Comparison of ENCODE assay signal across 8 mouse cellular contexts in genomic region chr8:60992910-60993638, GRCm38 (mm10). TPM values are rescaled to one million over a fixed set of nuclear protein-coding genes. Genes with fewer than 3 reads are reported as not detected.
DNase-seq lines count a peak whose midpoint lies in the region; ATAC-seq and TF ChIP-seq lines count a peak whose summit lies in the region.

Gene Nek1, plus strand, starts transcription at chr8:60993195.

- peak within 1 kb of the TSS; percentile 84 for H3K9ac ChIP-seq in heart, embryonic 15.5 days
- peak within 1 kb of the TSS; percentile 77 for H3K9ac ChIP-seq in liver, embryonic 14.5 days (replicated peaks)
- H3K9ac ChIP-seq in neural tube, embryonic 11.5 days (ENCODE audit: low read length) = peak within 1 kb of the TSS; percentile 69
- peak within 1 kb of the TSS; percentile 78 for H3K9ac ChIP-seq in stomach, postnatal 0 days (ENCODE audit: low read length)

- H3K4me1 ChIP-seq in forebrain, embryonic 10.5 days = peaks cover 24% of the 10 kb centered on the region
- peaks cover 8% of the 10 kb centered on the region for H3K4me1 ChIP-seq in heart, embryonic 15.5 days (replicated peaks)
- H3K4me1 ChIP-seq in liver, embryonic 14.5 days (replicated peaks; ENCODE audit: control insufficient read depth in 2 of 2, insufficient read depth in 2 of 2, low read length in 1 of 2) = peaks cover 9 to 15% of the 10 kb centered on the region in 2 experiments; a peak in 3 of 4 replicates
- 0 out of 2 replicates have a peak, but pooled peaks cover 3% of the 10 kb centered on the region for H3K4me1 ChIP-seq in neural tube, embryonic 11.5 days (ENCODE audit: control insufficient read depth, insufficient read depth, low read length)
- no peaks in the 10 kb centered on the region for H3K4me1 ChIP-seq in stomach, postnatal 0 days (replicated peaks; ENCODE audit: control insufficient read depth, insufficient read depth)

- H3K27ac ChIP-seq in forebrain, embryonic 10.5 days = peak within 1 kb of the TSS; percentile 94
- peak within 1 kb of the TSS; percentile 97 for H3K27ac ChIP-seq in heart, embryonic 15.5 days
- peak within 1 kb of the TSS; percentile 83 for H3K27ac ChIP-seq in liver, embryonic 14.5 days
- peak within 1 kb of the TSS; percentile 76 for H3K27ac ChIP-seq in neural tube, embryonic 11.5 days (ENCODE audit: low read depth, low read length)
- H3K27ac ChIP-seq in stomach, postnatal 0 days (replicated peaks) = peak within 1 kb of the TSS; percentile 93

- no peaks in the 10 kb centered on the region for H3K27me3 ChIP-seq in forebrain, embryonic 10.5 days (ENCODE audit: poor library complexity, severe bottlenecking)
- no peaks in the 10 kb centered on the region for H3K27me3 ChIP-seq in heart, embryonic 15.5 days
- no peaks in the 10 kb centered on the region for H3K27me3 ChIP-seq in liver, embryonic 14.5 days (ENCODE audit: control insufficient read depth, insufficient read depth, low read length)
- no peaks in the 10 kb centered on the region for H3K27me3 ChIP-seq in neural tube, embryonic 11.5 days (ENCODE audit: control insufficient read depth, insufficient read depth, low read length)
- no peaks in the 10 kb centered on the region for H3K27me3 ChIP-seq in stomach, postnatal 0 days (ENCODE audit: control insufficient read depth, insufficient read depth, low read length)

- peak; percentile 94 for ATAC-seq in heart, embryonic 15.5 days (replicated peaks; ENCODE audit: insufficient number of reproducible peaks, insufficient read depth, low FRiP score, low read depth)
- ATAC-seq in liver, embryonic 14.5 days (ENCODE audit: insufficient read depth) = peak; percentile 95
- ATAC-seq in neural tube, embryonic 11.5 days (ENCODE audit: insufficient read depth, low FRiP score, low TSS enrichment) = peak; percentile 94
- peak; percentile 98 for ATAC-seq in stomach, postnatal 0 days (ENCODE audit: low FRiP score, low TSS enrichment)

- peak within 1 kb of the TSS; percentile 72 for H3K4me2 ChIP-seq in heart, embryonic 15.5 days
- H3K4me2 ChIP-seq in liver, embryonic 14.5 days (ENCODE audit: low read depth) = peak within 1 kb of the TSS; percentile 88
- peak within 1 kb of the TSS; percentile 76 for H3K4me2 ChIP-seq in neural tube, embryonic 11.5 days (ENCODE audit: low read depth)
- peak within 1 kb of the TSS; percentile 77 for H3K4me2 ChIP-seq in stomach, postnatal 0 days (replicated peaks; ENCODE audit: low read depth)

- DNase-seq in CD8-positive naive resting alpha-beta T cell, adult 2 months (ENCODE audit: low read depth in 2 of 2, low spot score in 2 of 2) = peak; percentile 95 to 96
- peak; percentile 90 for DNase-seq in c-Kit-positive CD71-negative TER-119-negative erythroid progenitor cells, embryonic 14.5 days (ENCODE audit: low read depth)
- peak; percentile 99 for DNase-seq in forebrain, embryonic 10.5 days (ENCODE audit: extremely low spot score, low spot score)
- peak; percentile 99 to 100 for DNase-seq in kidney, postnatal 25 days
- DNase-seq in liver, embryonic 14.5 days (ENCODE audit: low read depth in 3 of 3, low spot score in 3 of 3) = peak; percentile 93 to 96 (median 94)
- peak; percentile 98 for DNase-seq in neural tube, embryonic 11.5 days (ENCODE audit: low spot score)
- peak; percentile 100 for DNase-seq in stomach, postnatal 0 days (ENCODE audit: low spot score)

- peaks cover 5% of the 10 kb centered on the region for H3K36me3 ChIP-seq in forebrain, embryonic 10.5 days (replicated peaks)
- H3K36me3 ChIP-seq in heart, embryonic 15.5 days = no peaks in the 10 kb centered on the region
- H3K36me3 ChIP-seq in liver, embryonic 14.5 days (replicated peaks; ENCODE audit: control insufficient read depth, insufficient read depth, low read depth) = no peaks in the 10 kb centered on the region
- no peaks in the 10 kb centered on the region for H3K36me3 ChIP-seq in neural tube, embryonic 11.5 days (ENCODE audit: control insufficient read depth, insufficient read depth, low read length)
- no peaks in the 10 kb centered on the region for H3K36me3 ChIP-seq in stomach, postnatal 0 days (ENCODE audit: control insufficient read depth, insufficient read depth, low read length)

- H3K9me3 ChIP-seq in forebrain, embryonic 10.5 days = peaks cover 4% of the 10 kb centered on the region; the same call in 1 of the 2 replicates
- no peaks in the 10 kb centered on the region for H3K9me3 ChIP-seq in heart, embryonic 15.5 days (replicated peaks)
- no peaks in the 10 kb centered on the region for H3K9me3 ChIP-seq in liver, embryonic 14.5 days (ENCODE audit: control insufficient read depth, low read length)
- H3K9me3 ChIP-seq in neural tube, embryonic 11.5 days (ENCODE audit: control insufficient read depth, low read length) = no peaks in the 10 kb centered on the region
- H3K9me3 ChIP-seq in stomach, postnatal 0 days (ENCODE audit: control insufficient read depth, low read length) = no peaks in the 10 kb centered on the region

- H3K4me3 ChIP-seq in forebrain, embryonic 10.5 days = peak within 1 kb of the TSS; percentile 84
- peak within 1 kb of the TSS; percentile 92 for H3K4me3 ChIP-seq in heart, embryonic 15.5 days
- peak within 1 kb of the TSS; percentile 60 to 97 for H3K4me3 ChIP-seq in liver, embryonic 14.5 days (ENCODE audit: insufficient read depth in 1 of 2, low read depth in 2 of 2, low read length in 2 of 2)
- peak within 1 kb of the TSS; percentile 76 for H3K4me3 ChIP-seq in neural tube, embryonic 11.5 days (ENCODE audit: low read depth, low read length)
- peak within 1 kb of the TSS; percentile 75 for H3K4me3 ChIP-seq in stomach, postnatal 0 days (ENCODE audit: low read depth, low read length)

- TF ChIP-seq CTCF in liver, embryonic 14.5 days (IDR thresholded peaks at IDR 0.05; ENCODE audit: low read depth) = no peak
- peak; percentile 25; the same call in 1 of the 2 replicates for TF ChIP-seq CTCF in stomach, postnatal 0 days (IDR thresholded peaks at IDR 0.05; ENCODE audit: low read depth)

- whole genome bisulfite sequencing in forebrain, embryonic 10.5 days = under 1% methylated on average over 57 of the region's 57 CpGs
- under 1% methylated on average over 57 of the region's 57 CpGs for WGBS in heart, embryonic 15.5 days
- WGBS in liver, embryonic 14.5 days (ENCODE audit: insufficient replicate concordance) = under 1% methylated on average over 56 of the region's 57 CpGs
- WGBS in neural tube, embryonic 11.5 days = under 1% methylated on average over 57 of the region's 57 CpGs
- WGBS in stomach, postnatal 0 days = under 1% methylated on average over 56 of the region's 57 CpGs

- TF ChIP-seq EP300 in liver, embryonic 14.5 days (IDR thresholded peaks at IDR 0.05; ENCODE audit: low read depth) = no peak
- no peak for TF ChIP-seq EP300 in stomach, postnatal 0 days (optimal IDR thresholded peaks at IDR 0.05)

RNA-seq across cellular contexts. Expression of gene Nek1, which starts in this region (rescaled TPM):
- polyA plus RNA-seq in forebrain, embryonic 10.5 days (2016; fragmentation: Nextera tagmentation; extraction: Ambion mirVana) = 21.0 and 25.0 TPM in 2 replicates
- polyA plus RNA-seq in heart, embryonic 15.5 days (2015; fragmentation: Nextera tagmentation; extraction: Ambion mirVana) = 11.9 and 13.0 TPM in 2 replicates
- 1.5 and 2.6 TPM in 2 replicates for polyA plus RNA-seq in liver, embryonic 14.5 days (2012; rRNA removed)
- 6.7 and 8.5 TPM in 2 replicates for polyA plus RNA-seq in liver, embryonic 14.5 days (2014; fragmentation: Nextera tagmentation; extraction: Ambion mirVana)
- 19.1 and 22.5 TPM in 2 replicates for polyA plus RNA-seq in neural tube, embryonic 11.5 days (2014; fragmentation: Nextera tagmentation; extraction: Ambion mirVana)
- 6.9 and 7.8 TPM in 2 replicates for polyA plus RNA-seq in stomach, postnatal 0 days (2015; fragmentation: Nextera tagmentation; extraction: Ambion mirVana)

Comparison
In these comparisons a context has a peak if more than half of its experiments do, and no peak if none do; other contexts are left out.
1. Peak in every context shown above with its lines: DNase-seq, ATAC-seq, H3K4me3 ChIP-seq and H3K27ac ChIP-seq.